Mouse (Mus musculus): ENCODE results near the gene Cmya5.

GRCm38 (mm10) chr13:93002456-93002855 is 142.1 kb downstream of the Cmya5 start:
- no peak for TF ChIP-seq POLR2A (IDR thresholded peaks at IDR 0.05; ENCODE audit: extremely low read depth, insufficient read depth, low read length)
- TF ChIP-seq CTCF (IDR thresholded peaks at IDR 0.05; ENCODE audit: low read depth, low read length), result no peak

Measured in liver, adult 2 months (tissue).